Mouse (Mus musculus): ENCODE measurements at regions not wholly inside any gene's neighbourhood (a gene's known extent, or its start where the extent isn't known, plus 50 kb on each side); places are given as distances from the start of the nearest gene placed in this dataset.

GRCm38 (mm10) chr2:48417000-48417596 lies 396.8 kb upstream of the Acvr2a start:
- H3K27ac ChIP-seq (ENCODE audit: insufficient read depth, low read length): no peak overlapping the region
- no peaks in the 10 kb centered on the region for H3K27me3 ChIP-seq (ENCODE audit: control insufficient read depth, insufficient read depth, low read length, poor library complexity, severe bottlenecking)
- H3K9ac ChIP-seq (ENCODE audit: low read depth, poor library complexity, severe bottlenecking): no peak overlapping the region
- no peaks in the 10 kb centered on the region for H3K4me1 ChIP-seq (ENCODE audit: control insufficient read depth, insufficient read depth, low read length)
- H3K36me3 ChIP-seq (ENCODE audit: control insufficient read depth, insufficient read depth, low read length, poor library complexity, severe bottlenecking): no peaks in the 10 kb centered on the region
- H3K9me3 ChIP-seq (replicated peaks; ENCODE audit: control insufficient read depth, insufficient read depth, low read length, poor library complexity, severe bottlenecking): no peaks in the 10 kb centered on the region
- no peak overlapping the region for H3K4me3 ChIP-seq (ENCODE audit: low read depth, low read length)
- TF ChIP-seq CTCF (IDR thresholded peaks at IDR 0.05; ENCODE audit: low read depth, low read length): no peak

DNA sequence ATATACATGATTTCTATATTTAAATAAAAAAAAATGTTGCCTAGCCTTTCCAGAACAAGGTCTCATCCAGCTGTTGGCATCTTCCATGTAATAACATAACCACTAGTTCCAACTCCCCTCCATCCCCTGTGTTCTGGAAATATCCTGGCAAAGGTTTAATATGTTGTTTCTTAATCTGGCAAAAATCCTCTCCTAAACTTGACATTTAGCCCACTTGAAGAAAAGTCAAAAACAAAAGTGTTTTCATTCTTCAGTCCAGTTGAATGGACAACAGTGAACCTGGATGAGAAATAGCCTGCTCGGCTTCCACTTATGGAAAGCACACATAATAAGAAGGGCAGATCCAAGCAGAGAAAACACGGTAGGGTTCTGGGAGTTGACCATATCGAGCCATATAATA lies 393.1 kb upstream of the Acvr2a start:
- Histone ChIP-seq H3K4me1 (ENCODE audit: control insufficient read depth, insufficient read depth, low read length) (no peaks in the 10 kb centered on the region), H3K9ac (ENCODE audit: low read depth, poor library complexity, severe bottlenecking) (no peak overlapping the region), H3K36me3 (ENCODE audit: control insufficient read depth, insufficient read depth, low read length, poor library complexity, severe bottlenecking) (no peaks in the 10 kb centered on the region), H3K27me3 (ENCODE audit: control insufficient read depth, insufficient read depth, low read length, poor library complexity, severe bottlenecking) (no peaks in the 10 kb centered on the region), H3K9me3 (replicated peaks; ENCODE audit: control insufficient read depth, insufficient read depth, low read length, poor library complexity, severe bottlenecking) (no peaks in the 10 kb centered on the region), H3K4me3 (ENCODE audit: low read depth, low read length) (no peak overlapping the region), H3K27ac (ENCODE audit: insufficient read depth, low read length) (no peak overlapping the region)
- TF ChIP-seq CTCF (IDR thresholded peaks at IDR 0.05; ENCODE audit: low read depth, low read length) (no peak), POLR2A (IDR thresholded peaks at IDR 0.05; ENCODE audit: insufficient read depth, low read length) (no peak), EP300 (IDR thresholded peaks at IDR 0.05; ENCODE audit: insufficient read depth, low read depth, low read length) (no peak)

GRCm38 (mm10) chr2:48423861-48424442 lies 390.0 kb upstream of the Acvr2a start:
- Histone ChIP-seq H3K27me3 (ENCODE audit: control insufficient read depth, insufficient read depth, low read length, poor library complexity, severe bottlenecking) (no peaks in the 10 kb centered on the region), H3K27ac (ENCODE audit: insufficient read depth, low read length) (no peak overlapping the region), H3K36me3 (ENCODE audit: control insufficient read depth, insufficient read depth, low read length, poor library complexity, severe bottlenecking) (no peaks in the 10 kb centered on the region), H3K9me3 (replicated peaks; ENCODE audit: control insufficient read depth, insufficient read depth, low read length, poor library complexity, severe bottlenecking) (no peaks in the 10 kb centered on the region), H3K4me3 (ENCODE audit: low read depth, low read length) (no peak overlapping the region), H3K9ac (ENCODE audit: low read depth, poor library complexity, severe bottlenecking) (no peak overlapping the region), H3K4me1 (ENCODE audit: control insufficient read depth, insufficient read depth, low read length) (no peaks in the 10 kb centered on the region)
- TF ChIP-seq POLR2A (IDR thresholded peaks at IDR 0.05; ENCODE audit: insufficient read depth, low read length) (no peak), CTCF (IDR thresholded peaks at IDR 0.05; ENCODE audit: low read depth, low read length) (no peak), EP300 (IDR thresholded peaks at IDR 0.05; ENCODE audit: insufficient read depth, low read depth, low read length) (no peak)

GRCm38 (mm10) chr2:48424562-48424961 lies 389.3 kb upstream of the Acvr2a start:
- H3K4me3 ChIP-seq (ENCODE audit: low read depth, low read length): no peak overlapping the region
- H3K4me1 ChIP-seq (ENCODE audit: control insufficient read depth, insufficient read depth, low read length): no peaks in the 10 kb centered on the region
- no peak overlapping the region for H3K27ac ChIP-seq (ENCODE audit: insufficient read depth, low read length)
- H3K36me3 ChIP-seq (ENCODE audit: control insufficient read depth, insufficient read depth, low read length, poor library complexity, severe bottlenecking): no peaks in the 10 kb centered on the region
- no peak for TF ChIP-seq POLR2A (IDR thresholded peaks at IDR 0.05; ENCODE audit: insufficient read depth, low read length)
- TF ChIP-seq CTCF (IDR thresholded peaks at IDR 0.05; ENCODE audit: low read depth, low read length): no peak
- TF ChIP-seq EP300 (IDR thresholded peaks at IDR 0.05; ENCODE audit: insufficient read depth, low read depth, low read length): no peak
- H3K9ac ChIP-seq (ENCODE audit: low read depth, poor library complexity, severe bottlenecking): no peak overlapping the region
- H3K27me3 ChIP-seq (ENCODE audit: control insufficient read depth, insufficient read depth, low read length, poor library complexity, severe bottlenecking): no peaks in the 10 kb centered on the region
- H3K9me3 ChIP-seq (replicated peaks; ENCODE audit: control insufficient read depth, insufficient read depth, low read length, poor library complexity, severe bottlenecking): no peaks in the 10 kb centered on the region

GRCm38 (mm10) chr2:48425200-48426090 lies 388.5 kb upstream of the Acvr2a start:
- no peaks in the 10 kb centered on the region for H3K9me3 ChIP-seq (replicated peaks; ENCODE audit: control insufficient read depth, insufficient read depth, low read length, poor library complexity, severe bottlenecking)
- no peaks in the 10 kb centered on the region for H3K4me1 ChIP-seq (ENCODE audit: control insufficient read depth, insufficient read depth, low read length)
- no peak overlapping the region for H3K4me3 ChIP-seq (ENCODE audit: low read depth, low read length)
- H3K27ac ChIP-seq (ENCODE audit: insufficient read depth, low read length): no peak overlapping the region
- no peak overlapping the region for H3K9ac ChIP-seq (ENCODE audit: low read depth, poor library complexity, severe bottlenecking)
- H3K27me3 ChIP-seq (ENCODE audit: control insufficient read depth, insufficient read depth, low read length, poor library complexity, severe bottlenecking): no peaks in the 10 kb centered on the region
- no peaks in the 10 kb centered on the region for H3K36me3 ChIP-seq (ENCODE audit: control insufficient read depth, insufficient read depth, low read length, poor library complexity, severe bottlenecking)
- TF ChIP-seq CTCF (IDR thresholded peaks at IDR 0.05; ENCODE audit: low read depth, low read length): no peak
- no peak for TF ChIP-seq POLR2A (IDR thresholded peaks at IDR 0.05; ENCODE audit: insufficient read depth, low read length)
- no peak for TF ChIP-seq EP300 (IDR thresholded peaks at IDR 0.05; ENCODE audit: insufficient read depth, low read depth, low read length)

- no peak overlapping the region for H3K27ac ChIP-seq (ENCODE audit: insufficient read depth, low read length)
- peaks cover 3% of the 10 kb centered on the region; the same call in 1 of the 2 replicates for H3K9me3 ChIP-seq (replicated peaks; ENCODE audit: control insufficient read depth, insufficient read depth, low read length, poor library complexity, severe bottlenecking)
- no peaks in the 10 kb centered on the region for H3K36me3 ChIP-seq (ENCODE audit: control insufficient read depth, insufficient read depth, low read length, poor library complexity, severe bottlenecking)
- no peaks in the 10 kb centered on the region for H3K27me3 ChIP-seq (ENCODE audit: control insufficient read depth, insufficient read depth, low read length, poor library complexity, severe bottlenecking)
- H3K4me3 ChIP-seq (ENCODE audit: low read depth, low read length): no peak overlapping the region
- TF ChIP-seq POLR2A (IDR thresholded peaks at IDR 0.05; ENCODE audit: insufficient read depth, low read length): no peak
- TF ChIP-seq CTCF (IDR thresholded peaks at IDR 0.05; ENCODE audit: low read depth, low read length): no peak
- TF ChIP-seq EP300 (IDR thresholded peaks at IDR 0.05; ENCODE audit: insufficient read depth, low read depth, low read length): no peak
- H3K4me1 ChIP-seq (ENCODE audit: control insufficient read depth, insufficient read depth, low read length): no peaks in the 10 kb centered on the region
- H3K9ac ChIP-seq (ENCODE audit: low read depth, poor library complexity, severe bottlenecking): no peak overlapping the region
These were observed 381.4 kb upstream of the Acvr2a start for GRCm38 (mm10) chr2:48432545-48432944.

Measured in ES-Bruce4 (cell line).